Mouse (Mus musculus): ENCODE data around the gene Ggta1.

Ggta1 gene

DNA sequence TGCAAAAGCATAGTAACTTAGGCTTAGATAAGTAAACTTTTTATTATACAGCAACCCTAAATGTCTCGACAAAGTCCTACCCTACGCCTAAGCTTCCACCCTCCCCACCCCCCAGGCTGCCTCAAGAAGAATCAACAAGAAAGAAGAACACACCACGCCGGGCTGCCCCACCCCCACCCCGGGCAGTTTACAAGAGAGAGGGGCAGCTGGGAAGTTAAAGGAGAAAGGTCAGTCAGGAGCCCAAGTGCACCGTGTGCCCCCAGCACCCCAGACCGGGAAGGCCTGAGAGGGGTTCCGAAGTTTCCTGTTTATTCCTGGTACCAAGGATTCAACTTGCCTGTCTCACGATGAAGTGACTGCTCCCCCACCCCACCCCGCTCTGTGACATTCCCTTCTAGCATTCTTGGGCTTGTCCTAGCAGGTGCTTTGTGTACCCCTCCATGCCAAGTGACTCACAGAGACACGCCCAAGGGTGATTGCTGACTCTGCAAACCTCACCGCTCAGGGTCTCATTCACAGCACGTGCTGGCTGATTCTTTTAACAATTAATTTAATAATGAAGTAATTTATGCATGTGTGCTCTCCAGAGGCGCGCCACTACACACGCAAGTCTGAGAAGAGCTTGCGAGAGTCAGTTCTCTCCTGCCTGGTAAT lies 27.6 kb upstream of the Ggta1 start:
- DNase-seq (ENCODE audit: low spot score) = no peak

GRCm38 (mm10) chr2:35487700-35488099 lies 24.7 kb upstream of the Ggta1 start:
- DNase-seq (ENCODE audit: low spot score) = no peak

GRCm38 (mm10) chr2:35486981-35487655 lies 24.1 kb upstream of the Ggta1 start:
- DNase-seq (ENCODE audit: low spot score) = no peak

GRCm38 (mm10) chr2:35484102-35484501 lies 21.1 kb upstream of the Ggta1 start:
- DNase-seq (ENCODE audit: low spot score) = no peak

DNA sequence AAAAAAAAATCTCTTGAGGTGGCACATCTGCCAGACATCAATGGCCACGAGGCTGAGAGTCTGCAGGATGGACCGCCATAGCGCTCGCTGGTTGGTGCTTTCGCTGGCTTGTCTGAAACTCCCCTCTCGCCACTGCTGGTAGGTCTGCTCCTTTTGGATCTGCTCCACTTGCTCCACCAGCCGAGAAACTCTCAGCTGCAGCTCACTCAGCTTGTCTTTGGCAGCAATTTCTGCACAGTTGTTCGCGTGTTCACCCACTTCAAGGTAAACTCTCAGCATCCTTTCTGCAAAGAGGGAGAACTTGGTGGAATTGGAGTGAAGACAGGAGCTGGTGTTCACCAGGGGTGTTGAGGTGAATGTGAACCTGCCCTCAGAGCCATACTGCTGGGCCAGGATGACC lies 20.4 kb upstream of the Ggta1 start:
- no peak for DNase-seq (ENCODE audit: low spot score)

GRCm38 (mm10) chr2:35481322-35481990 lies 18.4 kb upstream of the Ggta1 start:
- no peak for DNase-seq (ENCODE audit: low spot score)

- no peak for DNase-seq (ENCODE audit: low spot score)
These were observed 17.0 kb upstream of the Ggta1 start for GRCm38 (mm10) chr2:35480073-35480472.

GRCm38 (mm10) chr2:35478812-35479122 lies 15.7 kb upstream of the Ggta1 start:
- DNase-seq (ENCODE audit: low spot score) = no peak

DNA sequence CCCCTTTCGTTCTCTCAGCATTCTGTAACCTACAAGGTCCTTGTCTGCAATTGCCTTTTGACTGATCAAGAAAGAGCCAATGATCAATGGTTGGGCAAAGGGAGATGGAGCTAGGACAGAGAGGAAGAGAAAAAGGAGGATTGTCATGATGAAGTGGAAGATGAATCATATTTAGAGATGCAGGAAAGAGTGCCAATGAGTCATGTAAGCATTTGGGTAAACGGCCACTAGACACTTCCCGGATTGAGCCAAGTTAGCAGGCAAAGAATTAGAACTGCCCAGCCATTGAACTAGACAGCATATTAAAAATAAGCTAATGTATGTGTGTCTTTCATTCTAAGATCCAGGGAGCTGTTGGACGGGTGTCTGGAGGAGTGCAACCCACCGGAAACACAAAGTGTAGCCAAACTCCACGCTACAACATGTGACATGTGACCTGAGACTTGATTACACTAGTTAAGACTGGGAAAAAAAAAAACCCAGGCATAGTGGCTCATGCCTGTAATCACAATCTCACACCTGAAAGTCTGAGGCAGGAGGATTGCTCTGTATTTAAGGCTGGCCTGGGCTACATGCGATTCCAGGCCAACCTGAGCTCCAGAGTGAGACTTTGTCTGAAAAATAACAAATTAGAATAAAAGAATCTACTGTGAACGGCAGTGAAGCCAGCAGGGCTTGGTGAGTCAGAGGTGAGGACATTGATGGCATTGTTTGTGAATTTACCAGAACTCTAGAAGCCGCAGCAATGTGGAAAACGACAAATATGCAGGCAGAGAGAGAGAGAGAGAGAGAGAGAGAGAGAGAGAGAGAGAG lies 15.2 kb upstream of the Ggta1 start:
- no peak for DNase-seq (ENCODE audit: low spot score)

DNA sequence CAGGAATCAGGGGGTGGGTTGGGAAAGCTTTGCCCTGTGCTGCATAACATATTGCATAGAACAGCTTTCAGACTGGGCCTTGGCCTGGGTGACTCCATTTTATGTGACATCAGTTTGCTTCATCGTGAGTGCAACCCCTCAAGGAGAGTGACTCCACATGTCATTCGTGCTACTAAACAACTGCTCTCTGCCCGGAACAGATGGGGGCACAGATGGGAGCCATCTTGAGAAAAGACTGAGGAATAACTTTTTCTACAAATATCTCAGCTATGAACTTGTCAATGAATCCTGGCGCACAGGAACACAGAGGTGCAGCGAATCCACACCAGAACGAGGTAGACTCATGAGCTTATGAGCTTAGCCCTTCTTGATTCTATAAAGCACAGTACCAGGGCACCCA lies 14.3 kb upstream of the Ggta1 start:
- peak; percentile 48 for DNase-seq (ENCODE audit: low spot score)

DNA sequence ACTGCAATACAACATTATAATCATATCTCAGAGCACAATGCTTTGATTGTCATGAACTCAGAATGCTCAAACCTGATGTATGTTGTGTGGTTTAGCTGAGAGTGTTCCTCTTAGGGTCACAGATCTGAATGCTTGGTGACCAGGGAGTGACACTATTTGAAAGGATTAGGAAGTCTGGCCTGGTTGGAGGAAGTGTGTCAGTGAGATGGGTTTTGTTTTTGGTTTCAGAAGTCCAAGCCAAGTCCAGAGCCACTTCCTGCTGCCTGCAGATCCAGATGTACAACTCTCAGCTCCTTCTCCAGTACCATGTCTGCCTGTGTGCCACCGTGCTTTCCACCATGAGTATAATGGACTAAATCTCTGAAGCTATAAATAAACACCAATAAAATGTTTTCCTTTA lies 11.9 kb upstream of the Ggta1 start:
- no peak for DNase-seq (ENCODE audit: low spot score)

GRCm38 (mm10) chr2:35469266-35469665 lies 6.2 kb upstream of the Ggta1 start:
- DNase-seq (ENCODE audit: low spot score) = no peak

GRCm38 (mm10) chr2:35468276-35468675 lies 5.2 kb upstream of the Ggta1 start:
- DNase-seq (ENCODE audit: low spot score) = no peak

- DNase-seq (ENCODE audit: low spot score) = no peak
These were observed 4.8 kb upstream of the Ggta1 start for GRCm38 (mm10) chr2:35467855-35468254.

GRCm38 (mm10) chr2:35465677-35466076 lies 2.6 kb upstream of the Ggta1 start:
- no peak for DNase-seq (ENCODE audit: low spot score)

DNA sequence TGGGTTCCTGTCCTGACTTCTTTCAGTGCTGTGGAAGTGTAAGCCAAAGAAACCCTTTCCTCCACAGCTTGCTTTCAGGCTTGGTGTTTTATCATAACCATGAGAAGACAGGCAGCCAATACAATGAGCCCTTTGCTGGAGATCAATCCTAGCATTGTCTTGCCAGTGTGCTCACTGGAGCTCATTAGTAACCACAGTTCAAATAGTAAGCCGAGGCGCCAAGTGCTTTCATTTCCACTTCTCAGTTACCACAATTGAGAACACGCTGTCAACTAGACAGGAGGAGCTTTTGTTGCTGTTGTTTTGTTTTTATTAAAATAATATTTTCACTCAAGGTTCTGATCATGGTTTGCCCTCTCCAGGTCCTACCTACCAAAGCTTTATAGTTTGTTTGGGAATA lies 1.5 kb upstream of the Ggta1 start:
- DNase-seq (ENCODE audit: low spot score) = no peak

- DNase-seq (ENCODE audit: low spot score) = no peak
These were observed 1.1 kb upstream of the Ggta1 start for GRCm38 (mm10) chr2:35464089-35464534.

DNA sequence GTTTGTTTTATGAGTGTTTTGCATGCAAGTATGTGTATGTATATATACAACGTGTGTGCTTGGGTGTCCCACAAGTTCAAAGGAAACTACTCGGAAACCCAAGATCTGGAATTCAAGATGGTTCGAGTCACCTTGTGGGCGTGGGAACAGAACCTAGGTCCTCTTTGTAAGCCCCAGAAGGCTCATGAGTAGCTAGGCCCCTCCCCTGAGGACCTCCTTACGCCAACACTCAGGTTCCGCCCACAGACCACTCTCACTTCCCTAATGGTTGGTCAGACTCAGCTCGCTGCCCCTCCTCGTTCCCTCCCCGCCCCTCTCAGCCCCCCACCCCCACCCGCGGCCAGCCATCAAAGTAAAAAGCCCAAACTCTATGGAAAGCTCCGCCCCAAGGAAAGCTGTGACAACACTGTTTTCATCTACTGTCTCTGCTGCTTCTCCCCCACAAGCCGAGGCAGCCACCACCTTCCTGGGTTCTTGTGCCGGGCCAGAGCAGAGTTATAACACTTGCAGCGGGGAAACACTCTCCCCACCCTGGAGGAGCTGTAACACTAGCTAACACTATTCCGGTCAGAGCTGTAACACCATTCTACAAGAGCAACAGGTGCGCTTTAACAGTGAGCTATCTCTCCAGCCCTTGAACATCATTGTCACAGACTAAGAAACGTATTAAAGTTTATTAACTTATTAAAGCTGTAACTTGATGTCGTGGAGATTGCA lies 499 bp upstream of the Ggta1 start:
- peak; percentile 42 for DNase-seq (ENCODE audit: low spot score)

DNA sequence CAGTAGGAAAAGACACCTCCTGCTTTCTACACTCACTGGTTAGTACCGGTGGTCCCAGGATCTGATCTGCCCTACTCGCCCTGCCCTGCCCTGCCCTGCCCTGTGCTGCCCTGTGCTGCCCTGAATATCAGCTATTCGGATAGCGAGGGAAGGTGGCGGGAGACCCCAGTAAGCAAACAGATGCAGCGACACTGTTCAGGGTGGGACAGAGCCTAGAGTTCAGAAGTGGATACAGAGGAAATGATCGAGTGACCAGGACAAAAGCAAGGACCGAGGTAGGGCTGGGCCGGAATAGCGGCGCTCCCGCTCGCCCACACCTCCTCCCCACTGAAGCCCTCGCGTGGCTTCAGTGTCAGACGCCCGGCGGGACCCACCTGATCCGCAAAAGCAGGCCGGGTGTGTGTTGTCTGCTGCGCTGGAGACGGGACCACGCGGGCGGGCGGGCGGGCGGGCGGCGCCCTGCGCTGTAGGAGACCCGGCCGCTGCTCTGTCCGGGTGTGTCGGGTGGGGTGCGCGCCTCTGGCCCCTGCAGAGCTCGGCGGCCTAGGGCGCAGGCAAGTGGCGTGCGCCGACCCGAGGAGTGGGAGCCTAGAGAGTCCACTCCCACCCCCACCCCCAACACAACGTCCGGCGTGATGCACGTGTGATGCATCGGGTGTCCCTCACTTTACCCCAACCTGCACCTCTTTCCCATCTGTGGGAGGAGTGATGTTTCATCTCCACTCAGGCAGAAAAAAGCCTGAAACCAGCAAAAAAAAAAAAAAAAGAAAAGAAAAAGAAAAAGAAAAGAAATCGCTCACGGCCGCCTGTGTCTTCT lies 852 bp downstream of the Ggta1 start:
- DNase-seq (ENCODE audit: low spot score) = no peak

DNA sequence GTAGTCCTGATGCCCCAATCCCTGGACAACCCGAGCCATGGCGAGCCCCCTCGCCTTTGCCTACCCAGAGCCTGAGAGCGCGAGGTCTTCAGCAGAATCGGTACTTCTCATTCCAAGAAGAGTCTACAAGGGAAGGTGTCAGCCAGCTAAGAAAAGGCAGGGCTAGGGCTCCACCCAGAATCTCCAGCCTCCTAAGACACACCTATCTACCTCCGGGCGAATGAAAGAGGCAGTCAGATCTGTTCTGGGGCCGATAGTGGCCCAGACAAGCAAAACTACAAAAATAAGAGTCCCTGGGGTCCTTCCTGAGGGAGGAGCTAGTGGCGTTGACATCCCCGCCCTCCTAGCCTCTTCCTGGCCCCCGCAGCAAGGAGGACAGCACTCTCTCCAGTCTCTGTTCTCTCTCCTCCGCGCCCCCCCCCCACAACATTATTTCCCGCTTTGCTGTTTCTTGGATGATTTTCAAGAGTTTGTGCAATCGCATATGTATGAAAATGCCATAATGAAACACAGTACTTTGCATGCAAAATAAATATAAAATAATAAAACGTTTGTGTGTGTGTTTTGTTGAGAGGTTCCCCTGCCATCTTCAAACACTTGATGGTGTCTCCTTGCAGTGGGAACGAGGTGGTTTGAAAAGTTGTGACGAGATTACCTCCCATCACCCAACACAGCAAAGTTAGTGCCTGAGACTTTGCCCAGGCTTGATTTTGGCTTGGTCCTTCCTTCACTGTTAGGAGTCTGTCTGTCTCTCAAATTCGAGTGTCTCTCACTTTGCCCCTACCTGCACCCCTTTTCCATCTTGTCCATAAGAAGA lies 1.7 kb downstream of the Ggta1 start:
- no peak for DNase-seq (ENCODE audit: low spot score)
